Mouse (Mus musculus) Muller cell, postnatal 12 days (primary cell): Measurements from ENCODE around the gene Ppp4r1.

Source experiments
- DNase-seq: peaks from one replicate; pipeline ENCODE4 v3.0.0-alpha.2; 2015; ENCODE audit errors: inconsistent ontology term

Ppp4r1 gene

DNA sequence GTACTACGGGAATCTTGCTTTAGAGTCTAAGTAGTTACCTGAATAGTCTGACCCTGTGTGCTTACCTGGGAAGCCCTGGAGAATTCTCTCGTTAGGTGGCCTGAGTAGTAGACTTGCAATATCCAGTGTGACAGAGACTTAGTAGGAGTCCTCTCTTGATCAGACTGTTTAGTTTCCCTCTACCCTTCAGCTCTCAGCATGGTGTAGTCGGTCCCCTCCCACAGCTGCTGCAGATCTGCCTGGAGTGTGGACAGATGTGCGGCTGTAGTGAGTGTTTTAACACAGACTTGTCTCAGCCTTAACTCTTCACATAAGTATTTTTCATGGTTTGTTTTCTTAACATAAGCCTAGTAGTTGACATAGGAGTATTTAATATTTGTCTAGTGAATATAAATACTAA is 19.7 kb downstream of the Ppp4r1 start:
- no peak for DNase-seq

DNA sequence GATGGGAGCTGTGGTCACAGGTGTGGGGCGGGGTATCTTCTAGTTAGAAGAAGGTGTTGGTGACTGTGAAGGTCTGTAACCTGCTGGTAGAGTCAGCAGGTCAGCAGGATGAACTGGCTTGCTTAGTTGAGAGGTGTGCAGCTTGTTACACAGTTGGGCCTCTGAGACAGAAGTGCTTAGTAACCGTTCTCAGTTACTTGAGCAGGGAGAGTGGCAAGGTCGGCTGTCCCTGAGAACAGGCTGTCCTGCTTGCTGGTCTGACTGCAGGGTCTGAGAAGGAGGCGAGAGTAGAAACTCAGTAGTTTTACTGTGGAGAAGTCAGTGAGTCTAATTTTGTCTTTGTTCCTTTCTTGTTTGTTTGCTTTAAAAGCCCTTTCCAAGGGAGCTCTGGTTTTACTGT is 23.6 kb downstream of the Ppp4r1 start:
- no peak for DNase-seq

DNA sequence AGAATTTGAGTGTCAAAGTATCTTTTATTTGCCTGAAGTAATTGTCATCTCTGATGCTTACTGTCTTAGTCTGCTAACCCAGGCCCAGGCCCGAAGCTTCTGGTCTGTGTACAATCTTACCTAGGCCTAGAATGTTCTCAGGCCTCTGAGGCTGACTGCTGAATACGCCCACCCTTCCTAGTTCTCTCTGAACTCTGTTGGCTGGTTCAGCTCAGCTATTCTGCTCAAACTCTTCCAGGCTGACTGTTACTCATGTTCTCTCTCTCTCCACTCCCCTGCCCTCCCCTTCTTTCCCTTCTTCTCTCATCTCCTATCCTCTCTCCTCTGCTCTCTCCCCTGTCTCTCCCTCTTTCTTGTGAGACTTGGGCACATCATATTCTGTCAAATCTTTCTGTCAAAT is 24.0 kb downstream of the Ppp4r1 start:
- DNase-seq = no peak

GRCm38 (mm10) chr17:65811032-65811431 is 28.7 kb downstream of the Ppp4r1 start:
- DNase-seq = no peak

DNA sequence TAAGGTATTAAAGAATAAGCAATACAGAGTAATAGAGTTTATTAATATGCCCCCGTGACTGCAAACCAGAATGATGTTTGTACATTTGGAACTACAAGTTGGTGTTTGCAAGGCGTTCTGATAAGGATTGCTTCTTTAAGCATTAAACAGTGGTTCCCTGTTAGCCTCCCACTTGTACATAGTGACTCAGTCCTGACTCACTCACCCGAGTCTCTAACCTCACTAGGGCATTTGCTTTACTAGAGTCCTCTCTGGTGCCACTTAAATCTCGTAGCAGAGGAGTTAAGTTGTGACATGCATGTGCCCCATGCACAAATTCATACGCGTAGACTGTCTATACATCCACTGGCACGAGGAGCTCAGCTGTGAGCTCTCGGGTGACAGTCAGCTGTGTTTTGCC is 31.4 kb downstream of the Ppp4r1 start:
- no peak for DNase-seq

DNA sequence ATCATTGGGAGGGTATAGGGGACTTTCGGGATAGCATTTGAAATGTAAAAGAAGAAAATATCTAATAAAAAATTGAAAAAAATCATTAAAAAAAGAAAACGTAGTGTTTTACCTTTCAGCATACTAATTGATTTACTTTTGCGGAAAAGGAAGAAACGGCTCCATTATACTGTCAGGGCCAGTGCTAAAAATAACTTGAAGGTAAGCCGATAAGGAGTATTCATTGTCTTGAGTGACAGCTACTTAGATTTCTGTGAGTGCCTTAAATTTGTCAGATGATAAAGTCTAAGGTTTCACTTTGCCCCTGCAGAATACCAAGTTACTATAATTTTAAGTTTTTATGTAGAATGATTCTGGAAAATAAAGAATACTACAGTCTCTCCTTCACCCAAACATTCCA is 37.8 kb downstream of the Ppp4r1 start:
- DNase-seq = no peak

DNA sequence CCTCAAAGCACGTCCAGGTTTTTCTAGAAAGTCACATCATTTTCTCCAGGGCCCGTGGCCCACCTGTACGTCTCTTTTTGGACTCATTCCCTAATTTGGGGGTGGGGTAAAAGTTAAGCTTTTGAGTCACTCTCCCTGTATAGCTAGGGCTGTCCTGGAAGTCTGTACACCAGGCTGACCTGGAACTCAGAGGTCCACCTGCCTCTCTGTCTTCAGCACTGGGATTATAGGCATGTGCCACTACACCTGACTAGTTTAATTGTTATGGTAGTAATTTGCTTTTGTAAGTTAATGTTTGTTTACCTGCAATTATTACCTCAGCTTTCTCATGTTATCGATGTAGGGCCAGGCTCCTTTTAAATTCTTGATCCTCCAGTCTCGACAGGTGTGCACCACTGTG is 40.0 kb downstream of the Ppp4r1 start:
- DNase-seq = no peak

- no peak for DNase-seq
Observed at GRCm38 (mm10) chr17:65824246-65824645, 41.9 kb downstream of the Ppp4r1 start.

- DNase-seq = no peak
Observed at GRCm38 (mm10) chr17:65826257-65826656, 43.9 kb downstream of the Ppp4r1 start.

DNA sequence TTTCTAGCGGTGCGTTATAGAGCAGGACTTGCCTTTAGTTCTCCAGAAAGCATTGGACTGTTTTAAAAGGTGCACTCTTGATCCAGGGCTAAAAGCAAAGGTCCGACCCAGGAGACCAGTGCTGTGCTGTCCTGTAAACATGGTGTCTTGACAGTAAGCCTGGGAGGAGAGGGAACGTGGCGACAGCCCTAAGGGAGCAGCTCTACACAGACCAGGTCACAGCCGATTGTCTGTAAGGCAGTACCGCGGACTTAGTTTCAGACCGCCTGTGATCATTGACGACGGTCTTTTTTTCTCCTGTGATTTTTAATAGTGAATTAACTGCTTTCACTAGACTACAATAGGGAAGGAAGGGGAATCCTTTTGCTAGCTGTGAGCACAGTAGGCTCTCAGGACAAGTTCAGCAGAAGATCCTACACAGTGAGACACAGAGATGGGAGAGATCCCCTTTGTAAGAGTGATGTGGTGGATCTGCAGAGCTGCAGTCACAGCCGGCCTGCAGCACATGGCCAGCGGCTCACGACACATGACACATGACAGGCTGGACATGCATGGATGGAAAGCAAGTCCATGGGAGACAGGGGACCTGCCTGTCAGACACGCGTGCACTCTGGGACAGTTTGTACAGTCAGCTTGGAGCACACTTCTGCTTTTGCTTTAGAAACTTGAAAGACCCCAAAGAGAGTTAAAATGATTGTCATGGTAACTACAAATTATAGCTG is 44.9 kb downstream of the Ppp4r1 start:
- DNase-seq = no peak

- DNase-seq = no peak
Observed at GRCm38 (mm10) chr17:65827904-65828303, 45.5 kb downstream of the Ppp4r1 start.

GRCm38 (mm10) chr17:65828951-65829350 is 46.6 kb downstream of the Ppp4r1 start:
- DNase-seq = no peak

GRCm38 (mm10) chr17:65830216-65830863 is 48.0 kb downstream of the Ppp4r1 start:
- no peak for DNase-seq

- no peak for DNase-seq
Observed at GRCm38 (mm10) chr17:65833891-65834290, 51.5 kb downstream of the Ppp4r1 start.

GRCm38 (mm10) chr17:65836746-65837145 is 54.4 kb downstream of the Ppp4r1 start:
- DNase-seq = no peak

GRCm38 (mm10) chr17:65839541-65840256 is 57.3 kb downstream of the Ppp4r1 start:
- DNase-seq = no peak

GRCm38 (mm10) chr17:65842669-65843381 is 60.5 kb downstream of the Ppp4r1 start:
- peak; percentile 46 for DNase-seq

- DNase-seq = no peak
Observed at GRCm38 (mm10) chr17:65845423-65845822, 63.0 kb downstream of the Ppp4r1 start.

DNA sequence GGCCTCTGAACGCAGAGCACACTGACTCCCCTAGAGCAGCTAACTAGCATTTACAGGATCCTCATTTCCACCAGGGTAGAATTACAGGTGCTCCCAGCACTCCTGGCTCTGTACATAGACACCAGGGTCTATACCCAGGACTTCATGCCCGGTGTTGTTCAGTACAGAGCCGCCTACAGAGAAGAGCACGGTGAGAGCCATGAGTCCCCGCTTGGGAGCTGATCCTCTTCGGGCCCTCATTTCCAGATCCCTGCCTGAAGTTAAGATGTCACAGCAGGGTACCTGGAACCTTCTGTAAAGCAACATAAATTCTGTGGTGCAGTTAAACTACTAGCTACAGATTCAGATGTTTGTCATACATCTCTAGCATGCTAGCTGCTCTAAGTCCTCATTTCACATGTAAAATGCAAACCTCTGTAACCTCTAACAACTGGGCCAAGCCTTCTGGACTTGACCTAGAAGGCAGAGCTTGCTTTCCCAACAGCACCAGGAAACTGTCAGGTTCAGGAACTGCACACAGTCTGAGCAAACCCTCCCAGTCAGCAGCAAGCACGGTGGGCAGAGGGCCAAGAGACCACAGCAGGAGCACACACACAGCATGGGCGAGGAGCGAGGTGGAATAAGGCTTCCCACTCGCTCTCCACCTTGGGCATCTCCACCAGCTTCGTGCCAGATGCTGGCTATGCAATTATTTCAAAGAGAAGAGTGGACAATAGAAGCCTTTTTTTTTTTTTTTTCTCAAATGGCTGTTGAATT is 65.5 kb downstream of the Ppp4r1 start:
- peak; percentile 31 for DNase-seq

- DNase-seq = no peak
Observed at GRCm38 (mm10) chr17:65850487-65850886, 68.1 kb downstream of the Ppp4r1 start.

GRCm38 (mm10) chr17:65851749-65852148 is 69.4 kb downstream of the Ppp4r1 start:
- no peak for DNase-seq
